9 mouse cellular contexts compared by ENCODE assay signal in the genomic region with DNA sequence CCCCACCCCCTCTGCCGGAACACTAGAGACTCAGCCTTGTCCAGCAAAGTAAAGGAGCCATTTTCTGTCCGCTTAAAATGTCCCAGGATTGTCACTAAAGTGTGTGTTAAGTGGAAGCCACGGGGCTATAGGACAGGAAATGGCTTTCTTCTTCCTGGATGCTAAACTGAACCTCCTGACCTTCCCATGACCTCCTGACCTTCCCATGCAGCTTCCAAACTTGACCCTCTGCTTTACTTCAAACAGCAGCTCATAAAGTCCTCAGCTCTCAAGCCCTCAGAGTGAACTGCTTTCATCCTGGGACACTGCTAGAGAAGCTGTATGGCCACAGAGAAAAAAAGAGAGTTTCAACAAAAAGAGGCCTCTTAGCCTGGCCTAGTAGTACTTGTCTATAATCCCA. TPM values are rescaled to one million over a fixed set of nuclear protein-coding genes. Genes with fewer than 3 reads are reported as not detected.
DNase-seq lines count a peak whose midpoint lies in the region; ATAC-seq and TF ChIP-seq lines count a peak whose summit lies in the region.
"Had no signal": no experiment of that assay in that cellular context is flagged by ENCODE, and none has a peak within 500 bp of the region (broad histone marks: within the 10 kb centered on the region; RNA-seq: fewer than 3 reads in every experiment).

No protein-coding gene starts in this region.

- no peaks in the 10 kb centered on the region for H3K9me3 ChIP-seq in heart, embryonic 14.5 days (ENCODE audit: control insufficient read depth, low read length)
- H3K9me3 ChIP-seq in embryonic facial prominence, embryonic 15.5 days (replicated peaks): no peaks in the 10 kb centered on the region
- H3K9me3 ChIP-seq in liver, postnatal 0 days (ENCODE audit: low read length): no peaks in the 10 kb centered on the region
- H3K9me3 ChIP-seq: G1E had no signal

- no peaks in the 10 kb centered on the region for H3K27me3 ChIP-seq in heart, embryonic 14.5 days (ENCODE audit: control insufficient read depth, insufficient read depth, low read length)
- H3K27me3 ChIP-seq in embryonic facial prominence, embryonic 15.5 days: no peaks in the 10 kb centered on the region
- H3K27me3 ChIP-seq in liver, postnatal 0 days (ENCODE audit: insufficient read depth, low read length): peaks cover 12% of the 10 kb centered on the region

- TF ChIP-seq EP300 in liver, postnatal 0 days (IDR thresholded peaks at IDR 0.05; ENCODE audit: low read depth): no peak

- ATAC-seq in heart, embryonic 14.5 days (ENCODE audit: insufficient number of reproducible peaks, insufficient read depth, low FRiP score, low read depth): no peak
- no peak for ATAC-seq in embryonic facial prominence, embryonic 15.5 days (ENCODE audit: insufficient number of reproducible peaks, low FRiP score, low TSS enrichment, low read depth)
- no peak for ATAC-seq in liver, postnatal 0 days

- H3K4me1 ChIP-seq in heart, embryonic 14.5 days (ENCODE audit: control insufficient read depth in 2 of 2, insufficient read depth in 2 of 2, low read length in 2 of 2): peaks cover 17 to 32% of the 10 kb centered on the region in 2 experiments
- H3K4me1 ChIP-seq in embryonic facial prominence, embryonic 15.5 days: peaks cover 39% of the 10 kb centered on the region
- peaks cover 22% of the 10 kb centered on the region for H3K4me1 ChIP-seq in liver, postnatal 0 days (ENCODE audit: insufficient read depth)

- H3K36me3 ChIP-seq in heart, embryonic 14.5 days (ENCODE audit: control insufficient read depth, insufficient read depth, low read length): no peaks in the 10 kb centered on the region
- no peaks in the 10 kb centered on the region for H3K36me3 ChIP-seq in embryonic facial prominence, embryonic 15.5 days
- H3K36me3 ChIP-seq in liver, postnatal 0 days (replicated peaks; ENCODE audit: insufficient read depth, low read length): no peaks in the 10 kb centered on the region
- H3K36me3 ChIP-seq: G1E had no signal

- WGBS in heart, embryonic 14.5 days: 37% methylated on average over 3 of the region's 3 CpGs
- WGBS in embryonic facial prominence, embryonic 15.5 days: 38% methylated on average over 3 of the region's 3 CpGs
- WGBS in liver, postnatal 0 days (ENCODE audit: insufficient replicate concordance): 34% methylated on average over 3 of the region's 3 CpGs

- DNase-seq in heart, adult 11 months: no peak
- peak; percentile 52 for DNase-seq in ES-CJ7 (ENCODE audit: low read depth, low spot score)
- peak; percentile 12 for DNase-seq in liver, postnatal 0 days
- no peak for DNase-seq in right cerebral cortex, adult 2 months (ENCODE audit: low spot score in 2 of 2)
- DNase-seq in testis, postnatal 10 days (ENCODE audit: low spot score): no peak
- no peak for DNase-seq in kidney, postnatal 10 days

- peak overlapping the region in 1 of 2 experiments; percentile 79; a peak in 1 of 4 replicates for H3K27ac ChIP-seq in heart, embryonic 14.5 days (replicated peaks in 1 of 2; ENCODE audit: control insufficient read depth in 1 of 2, insufficient read depth in 1 of 2, low read depth in 2 of 2, low read length in 2 of 2)
- H3K27ac ChIP-seq in embryonic facial prominence, embryonic 15.5 days (replicated peaks): no peak overlapping the region
- peak overlapping the region; percentile 64 for H3K27ac ChIP-seq in liver, postnatal 0 days (ENCODE audit: low read depth)

- H3K9ac ChIP-seq in heart, embryonic 14.5 days (ENCODE audit: low read length): no peak overlapping the region
- no peak overlapping the region for H3K9ac ChIP-seq in embryonic facial prominence, embryonic 15.5 days
- no peak overlapping the region for H3K9ac ChIP-seq in liver, postnatal 0 days (replicated peaks)

- peak overlapping the region; percentile 97 for H3K4me2 ChIP-seq in heart, embryonic 14.5 days (ENCODE audit: low read length)
- no peak overlapping the region for H3K4me2 ChIP-seq in embryonic facial prominence, embryonic 15.5 days (replicated peaks)
- peak overlapping the region; percentile 99; the same call in 1 of the 2 replicates for H3K4me2 ChIP-seq in liver, postnatal 0 days (ENCODE audit: low read depth, low read length)

- no peak for TF ChIP-seq CTCF in liver, postnatal 0 days (IDR thresholded peaks at IDR 0.05; ENCODE audit: low read depth)

- peak overlapping the region in 1 of 2 experiments; percentile 72; a peak in 1 of 4 replicates for H3K4me3 ChIP-seq in heart, embryonic 14.5 days (ENCODE audit: control insufficient read depth in 1 of 2, insufficient read depth in 1 of 2, low read depth in 1 of 2, low read length in 2 of 2)
- H3K4me3 ChIP-seq in embryonic facial prominence, embryonic 15.5 days (replicated peaks): peak overlapping the region; percentile 69; the same call in 1 of the 2 replicates
- no peak overlapping the region for H3K4me3 ChIP-seq in liver, postnatal 0 days (ENCODE audit: low read depth, low read length)

RNA-seq across cellular contexts. Expression of a gene that starts 0.7 kb away (rescaled TPM):
- polyA plus RNA-seq in heart, embryonic 14.5 days (2014; fragmentation: Nextera tagmentation; extraction: Ambion mirVana): 27.8 and 28.2 TPM in 2 replicates
- polyA plus RNA-seq in embryonic facial prominence, embryonic 15.5 days (2015; fragmentation: Nextera tagmentation; extraction: Ambion mirVana): 31.0 and 31.1 TPM in 2 replicates
- 3.5 and 4.5 TPM in 2 replicates for polyA plus RNA-seq in liver, postnatal 0 days (2015; fragmentation: Nextera tagmentation; extraction: Ambion mirVana)

RNA-seq across cellular contexts. Expression of a gene that starts 19.6 kb away (rescaled TPM):
- polyA plus RNA-seq in heart, embryonic 14.5 days (2014; fragmentation: Nextera tagmentation; extraction: Ambion mirVana): 126 and 129 TPM in 2 replicates
- 132 and 135 TPM in 2 replicates for polyA plus RNA-seq in embryonic facial prominence, embryonic 15.5 days (2015; fragmentation: Nextera tagmentation; extraction: Ambion mirVana)
- polyA plus RNA-seq in liver, postnatal 0 days (2015; fragmentation: Nextera tagmentation; extraction: Ambion mirVana): 50.6 and 52.1 TPM in 2 replicates

RNA-seq across cellular contexts. Expression of a gene that starts 38.7 kb away (rescaled TPM):
- polyA plus RNA-seq in heart, embryonic 14.5 days (2014; fragmentation: Nextera tagmentation; extraction: Ambion mirVana): 72.7 and 80.2 TPM in 2 replicates
- 81.7 and 92.5 TPM in 2 replicates for polyA plus RNA-seq in embryonic facial prominence, embryonic 15.5 days (2015; fragmentation: Nextera tagmentation; extraction: Ambion mirVana)
- 36.5 and 39.4 TPM in 2 replicates for polyA plus RNA-seq in liver, postnatal 0 days (2015; fragmentation: Nextera tagmentation; extraction: Ambion mirVana)

RNA-seq across cellular contexts. Expression of a gene that starts 38.7 kb away (rescaled TPM):
- 175 and 181 TPM in 2 replicates for polyA plus RNA-seq in heart, embryonic 14.5 days (2014; fragmentation: Nextera tagmentation; extraction: Ambion mirVana)
- polyA plus RNA-seq in embryonic facial prominence, embryonic 15.5 days (2015; fragmentation: Nextera tagmentation; extraction: Ambion mirVana): 78.0 and 80.7 TPM in 2 replicates
- 65.6 and 66.1 TPM in 2 replicates for polyA plus RNA-seq in liver, postnatal 0 days (2015; fragmentation: Nextera tagmentation; extraction: Ambion mirVana)

RNA-seq across cellular contexts. Expression of a gene that starts 41.1 kb away (rescaled TPM):
- 20.8 and 25.8 TPM in 2 replicates for polyA plus RNA-seq in heart, embryonic 14.5 days (2014; fragmentation: Nextera tagmentation; extraction: Ambion mirVana)
- polyA plus RNA-seq in embryonic facial prominence, embryonic 15.5 days (2015; fragmentation: Nextera tagmentation; extraction: Ambion mirVana): 42.3 and 44.6 TPM in 2 replicates
- 1.3 and 1.5 TPM in 2 replicates for polyA plus RNA-seq in liver, postnatal 0 days (2015; fragmentation: Nextera tagmentation; extraction: Ambion mirVana)

Comparison
In these comparisons a context has a peak if more than half of its experiments do, and no peak if none do; other contexts are left out.
1. DNase-seq: peak in ES-CJ7 (single experiment) and liver, postnatal 0 days (single experiment); none in heart, adult 11 months (single experiment), right cerebral cortex, adult 2 months (0 of 2), testis, postnatal 10 days (single experiment) and kidney, postnatal 10 days (single experiment).